Comparison of ENCODE assay signal across 32 mouse cellular contexts in the genomic region with DNA sequence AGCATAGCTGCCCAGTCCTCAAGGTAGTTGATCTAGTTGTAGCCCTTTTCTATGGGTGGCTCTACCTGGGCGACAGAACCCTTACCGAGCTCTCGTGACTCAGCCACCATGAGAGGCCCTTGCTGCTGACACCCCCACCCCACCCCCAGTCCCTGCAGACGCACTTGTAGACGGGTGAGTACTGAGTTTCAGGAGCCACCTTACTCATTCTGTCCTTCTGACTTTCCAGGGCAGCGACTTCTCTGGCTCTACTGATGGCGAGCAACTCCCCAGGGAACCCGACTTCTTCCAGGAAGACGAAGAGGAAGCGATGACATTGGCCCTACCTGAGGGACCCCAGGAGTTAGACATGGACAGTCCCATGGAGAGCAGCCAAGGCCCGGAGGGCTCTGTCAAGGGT.
"Had no signal": no experiment of that assay in that cellular context is flagged by ENCODE, and none has a peak within 500 bp of the region (broad histone marks: within the 10 kb centered on the region; RNA-seq: fewer than 3 reads in every experiment).

No protein-coding gene starts in this region.

- H3K4me1 ChIP-seq: limb, embryonic 10.5 days; liver, embryonic 12.5 days; liver, embryonic 15.5 days; lung, embryonic 15.5 days had no signal

- H3K4me3 ChIP-seq: limb, embryonic 10.5 days; limb, embryonic 12.5 days; limb, embryonic 13.5 days; limb, embryonic 15.5 days; liver, embryonic 12.5 days; liver, embryonic 13.5 days; liver, embryonic 15.5 days; lung, embryonic 15.5 days; megakaryocyte, embryonic 14.5 days; midbrain, embryonic 10.5 days; midbrain, embryonic 12.5 days; midbrain, embryonic 13.5 days; midbrain, embryonic 15.5 days; myocyte; neural tube, embryonic 12.5 days had no signal

- ATAC-seq: liver, embryonic 12.5 days; liver, postnatal 0 days; lung, postnatal 0 days; midbrain, embryonic 13.5 days; midbrain, embryonic 15.5 days; midbrain, embryonic 16.5 days had no signal

- H3K27me3 ChIP-seq: limb, embryonic 12.5 days; limb, embryonic 13.5 days; limb, embryonic 15.5 days; liver, embryonic 13.5 days; liver, embryonic 15.5 days; lung, embryonic 15.5 days; midbrain, embryonic 12.5 days; midbrain, embryonic 13.5 days; midbrain, embryonic 15.5 days; neural tube, embryonic 12.5 days had no signal

- H3K27ac ChIP-seq: limb, embryonic 10.5 days; limb, embryonic 12.5 days; limb, embryonic 13.5 days; limb, embryonic 15.5 days; liver, embryonic 12.5 days; liver, embryonic 13.5 days; liver, embryonic 14.5 days; liver, embryonic 15.5 days; lung, embryonic 15.5 days; macrophage; midbrain, embryonic 10.5 days; midbrain, embryonic 12.5 days; midbrain, embryonic 13.5 days; midbrain, embryonic 15.5 days; neural tube, embryonic 12.5 days had no signal

- H3K9ac ChIP-seq: limb, embryonic 12.5 days; limb, embryonic 13.5 days; limb, embryonic 15.5 days; liver, embryonic 12.5 days; liver, embryonic 13.5 days; liver, embryonic 14.5 days; liver, embryonic 15.5 days; liver, postnatal 0 days; lung, embryonic 14.5 days; lung, embryonic 15.5 days; midbrain, embryonic 12.5 days; midbrain, embryonic 13.5 days; midbrain, embryonic 15.5 days; neural tube, embryonic 12.5 days had no signal

- H3K36me3 ChIP-seq: limb, embryonic 15.5 days; liver, embryonic 12.5 days; liver, embryonic 13.5 days; liver, embryonic 15.5 days; lung, embryonic 15.5 days had no signal

- H3K9me3 ChIP-seq: limb, embryonic 10.5 days; limb, embryonic 12.5 days; limb, embryonic 13.5 days; limb, embryonic 15.5 days; liver, embryonic 12.5 days; liver, embryonic 13.5 days; liver, embryonic 15.5 days; lung, embryonic 15.5 days; megakaryocyte, embryonic 14.5 days; midbrain, embryonic 10.5 days; midbrain, embryonic 12.5 days; midbrain, embryonic 13.5 days; midbrain, embryonic 15.5 days; neural tube, embryonic 12.5 days had no signal

- H3K4me2 ChIP-seq: limb, embryonic 12.5 days; limb, embryonic 13.5 days; limb, embryonic 15.5 days; liver, embryonic 11.5 days; liver, embryonic 12.5 days; liver, embryonic 13.5 days; liver, embryonic 15.5 days; lung, embryonic 14.5 days; lung, embryonic 15.5 days; midbrain, embryonic 11.5 days; midbrain, embryonic 12.5 days; midbrain, embryonic 13.5 days; midbrain, embryonic 15.5 days; neural tube, embryonic 12.5 days had no signal

- DNase-seq: left cerebral cortex, postnatal 4 days; liver; liver, embryonic 13.5 days; liver, postnatal 0 days; lung, adult 18-20 months; lung, adult 2 months; lung, embryonic 14.5 days; lung, postnatal 10 days; lung, postnatal 14 days; lung, postnatal 36 days; lung, postnatal 4 days; midbrain, embryonic 14.5 days had no signal
